ENCODE assay signal across 13 mouse cellular contexts in the genomic region with DNA sequence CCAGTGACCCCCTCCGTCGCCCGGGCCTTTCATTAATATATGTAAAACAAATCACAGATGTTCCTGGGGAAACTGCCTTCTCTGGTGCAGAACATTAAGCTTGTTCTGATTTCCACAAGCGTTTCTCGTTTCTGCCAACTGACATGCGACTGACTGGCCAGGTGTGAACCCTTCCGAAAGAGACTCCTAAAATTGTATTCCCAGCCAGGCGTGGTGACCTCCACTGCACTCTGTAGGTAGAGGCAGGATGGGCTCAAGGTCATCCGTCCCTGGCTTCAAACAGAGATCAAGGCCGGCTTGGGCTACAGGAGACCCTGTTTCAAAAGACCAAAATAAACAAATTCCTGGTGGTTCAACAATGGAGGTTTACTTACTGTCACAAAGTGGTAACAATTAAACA. TPM values are rescaled to one million over a fixed set of nuclear protein-coding genes. Genes with fewer than 3 reads are reported as not detected.
DNase-seq lines count a peak whose midpoint lies in the region; ATAC-seq and TF ChIP-seq lines count a peak whose summit lies in the region.
"Had no signal": no experiment of that assay in that cellular context is flagged by ENCODE, and none has a peak within 500 bp of the region (broad histone marks: within the 10 kb centered on the region; RNA-seq: fewer than 3 reads in every experiment).

No protein-coding gene starts in this region.

- H3K27me3 ChIP-seq in forebrain, embryonic 10.5 days (ENCODE audit: poor library complexity, severe bottlenecking): peaks cover 22% of the 10 kb centered on the region
- H3K27me3 ChIP-seq in forebrain, postnatal 0 days (ENCODE audit: insufficient read depth, low read length): no peaks in the 10 kb centered on the region
- no peaks in the 10 kb centered on the region for H3K27me3 ChIP-seq in heart, postnatal 0 days (ENCODE audit: control insufficient read depth, insufficient read depth, low read length)
- H3K27me3 ChIP-seq in heart, adult 2 months (ENCODE audit: control insufficient read depth, insufficient read depth, low read length): no peaks in the 10 kb centered on the region
- H3K27me3 ChIP-seq in intestine, postnatal 0 days (replicated peaks; ENCODE audit: control insufficient read depth, insufficient read depth, low read length): no peaks in the 10 kb centered on the region
- H3K27me3 ChIP-seq in stomach, embryonic 15.5 days (replicated peaks): no peaks in the 10 kb centered on the region

- no peak for TF ChIP-seq POLR2A in heart, adult 2 months (IDR thresholded peaks at IDR 0.05; ENCODE audit: insufficient read depth, low read depth, low read length)

- 53% methylated on average over 10 of the region's 10 CpGs for WGBS in forebrain, embryonic 10.5 days
- WGBS in forebrain, postnatal 0 days: 40% methylated on average over 10 of the region's 10 CpGs
- 75% methylated on average over 10 of the region's 10 CpGs for WGBS in heart, postnatal 0 days
- 93% methylated on average over 10 of the region's 10 CpGs for WGBS in heart, adult 2 months
- WGBS in intestine, postnatal 0 days: 64% methylated on average over 10 of the region's 10 CpGs
- 49% methylated on average over 10 of the region's 10 CpGs for WGBS in stomach, embryonic 15.5 days

- H3K4me3 ChIP-seq in forebrain, embryonic 10.5 days: no peak overlapping the region
- no peak overlapping the region for H3K4me3 ChIP-seq in forebrain, postnatal 0 days (ENCODE audit: low read depth, low read length)
- H3K4me3 ChIP-seq in heart, postnatal 0 days (ENCODE audit: low read depth, low read length): no peak overlapping the region
- no peak overlapping the region for H3K4me3 ChIP-seq in heart, adult 2 months
- no peak overlapping the region for H3K4me3 ChIP-seq in intestine, postnatal 0 days (ENCODE audit: low read depth, low read length)
- H3K4me3 ChIP-seq in stomach, embryonic 15.5 days (replicated peaks): no peak overlapping the region
- H3K4me3 ChIP-seq: megakaryocyte, embryonic 14.5 days had no signal

- 0 out of 2 replicates have a peak overlapping the region, but pooled peaks have one; percentile 96 for H3K27ac ChIP-seq in forebrain, embryonic 10.5 days
- no peak overlapping the region for H3K27ac ChIP-seq in forebrain, postnatal 0 days (ENCODE audit: low read depth, low read length)
- 0 out of 2 replicates have a peak overlapping the region, but pooled peaks have one; percentile 0 for H3K27ac ChIP-seq in heart, postnatal 0 days (ENCODE audit: low read depth)
- H3K27ac ChIP-seq in heart, adult 2 months: no peak overlapping the region
- H3K27ac ChIP-seq in intestine, postnatal 0 days (ENCODE audit: low read depth, low read length): peak overlapping the region; percentile 98
- peak overlapping the region; percentile 64 for H3K27ac ChIP-seq in stomach, embryonic 15.5 days

- TF ChIP-seq EP300 in heart, postnatal 0 days (IDR thresholded peaks at IDR 0.05; ENCODE audit: low read depth): no peak
- no peak for TF ChIP-seq EP300 in heart, adult 2 months (IDR thresholded peaks at IDR 0.05; ENCODE audit: insufficient read depth, low read depth, low read length)

- TF ChIP-seq CTCF in forebrain, postnatal 0 days (IDR thresholded peaks at IDR 0.05; ENCODE audit: low read depth): no peak
- TF ChIP-seq CTCF in heart, postnatal 0 days (IDR thresholded peaks at IDR 0.05; ENCODE audit: low read depth): no peak
- TF ChIP-seq CTCF in heart, adult 2 months (IDR thresholded peaks at IDR 0.05): no peak
- TF ChIP-seq CTCF in intestine, postnatal 0 days (IDR thresholded peaks at IDR 0.05; ENCODE audit: low read depth): no peak

- intact Hi-C loops in heart, adult 2 months (cut with DNase I): loop anchor here (5.0 kb wide), 1 partner anchor 181 kb away; no protein-coding TSS in a partner anchor

- no peaks in the 10 kb centered on the region; the same call in 1 of the 2 replicates for H3K36me3 ChIP-seq in forebrain, embryonic 10.5 days (replicated peaks)
- no peaks in the 10 kb centered on the region for H3K36me3 ChIP-seq in forebrain, postnatal 0 days (ENCODE audit: insufficient read depth)
- no peaks in the 10 kb centered on the region for H3K36me3 ChIP-seq in heart, postnatal 0 days (replicated peaks; ENCODE audit: control insufficient read depth, insufficient read depth, low read length)
- H3K36me3 ChIP-seq in heart, adult 2 months (ENCODE audit: control insufficient read depth, insufficient read depth, low read length): no peaks in the 10 kb centered on the region
- no peaks in the 10 kb centered on the region for H3K36me3 ChIP-seq in intestine, postnatal 0 days (ENCODE audit: control insufficient read depth, insufficient read depth)
- no peaks in the 10 kb centered on the region for H3K36me3 ChIP-seq in stomach, embryonic 15.5 days

- no peak overlapping the region for H3K4me2 ChIP-seq in forebrain, postnatal 0 days (ENCODE audit: low read depth)
- no peak overlapping the region for H3K4me2 ChIP-seq in heart, postnatal 0 days (ENCODE audit: low read depth, low read length)
- H3K4me2 ChIP-seq in intestine, postnatal 0 days (replicated peaks; ENCODE audit: low read depth): no peak overlapping the region
- H3K4me2 ChIP-seq in stomach, embryonic 15.5 days: no peak overlapping the region

- H3K79me2 ChIP-seq in heart, adult 2 months (replicated peaks; ENCODE audit: control insufficient read depth, insufficient read depth, low read length): no peaks in the 10 kb centered on the region

- H3K4me1 ChIP-seq in forebrain, embryonic 10.5 days: peaks cover 64% of the 10 kb centered on the region
- peaks cover 12% of the 10 kb centered on the region for H3K4me1 ChIP-seq in forebrain, postnatal 0 days (ENCODE audit: insufficient read depth)
- H3K4me1 ChIP-seq in heart, postnatal 0 days (ENCODE audit: control insufficient read depth, insufficient read depth): peaks cover 17% of the 10 kb centered on the region
- peaks cover 5% of the 10 kb centered on the region for H3K4me1 ChIP-seq in heart, adult 2 months (ENCODE audit: control insufficient read depth, insufficient read depth, low read length)
- H3K4me1 ChIP-seq in intestine, postnatal 0 days (replicated peaks; ENCODE audit: control insufficient read depth, insufficient read depth, low read length): peaks cover 6% of the 10 kb centered on the region; the same call in 1 of the 2 replicates
- peaks cover 35% of the 10 kb centered on the region for H3K4me1 ChIP-seq in stomach, embryonic 15.5 days

- H3K9me3 ChIP-seq in forebrain, embryonic 10.5 days: no peaks in the 10 kb centered on the region
- H3K9me3 ChIP-seq in forebrain, postnatal 0 days (ENCODE audit: low read length): no peaks in the 10 kb centered on the region
- H3K9me3 ChIP-seq in heart, postnatal 0 days (replicated peaks; ENCODE audit: control insufficient read depth, low read length): no peaks in the 10 kb centered on the region
- H3K9me3 ChIP-seq in intestine, postnatal 0 days (ENCODE audit: control insufficient read depth): no peaks in the 10 kb centered on the region
- no peaks in the 10 kb centered on the region for H3K9me3 ChIP-seq in stomach, embryonic 15.5 days

- H3K9ac ChIP-seq in forebrain, postnatal 0 days: no peak overlapping the region
- H3K9ac ChIP-seq in heart, postnatal 0 days (replicated peaks; ENCODE audit: low read depth, low read length): no peak overlapping the region
- H3K9ac ChIP-seq in heart, adult 2 months (ENCODE audit: low read depth, low read length): no peak overlapping the region
- H3K9ac ChIP-seq in intestine, postnatal 0 days (ENCODE audit: low read depth, low read length): no peak overlapping the region
- no peak overlapping the region for H3K9ac ChIP-seq in stomach, embryonic 15.5 days

- DNase-seq in forebrain, embryonic 10.5 days (ENCODE audit: extremely low spot score, low spot score): no peak
- no peak for DNase-seq in forebrain, postnatal 0 days
- DNase-seq in heart, postnatal 0 days (ENCODE audit: low spot score): no peak
- no peak for DNase-seq in heart, adult 2 months
- DNase-seq in kidney, adult 11 months: no peak
- no peak for DNase-seq in thymus, postnatal 0 days (ENCODE audit: low spot score)
- DNase-seq: gastrocnemius, adult 2 months; kidney, adult 8-10 months; lung, adult 18-20 months; right cerebral cortex, postnatal 25 days had no signal

- no peak for ATAC-seq in forebrain, postnatal 0 days
- no peak for ATAC-seq in heart, postnatal 0 days (ENCODE audit: insufficient read depth, low read depth)
- ATAC-seq in intestine, postnatal 0 days: no peak
- ATAC-seq in stomach, embryonic 15.5 days (ENCODE audit: insufficient read depth, low FRiP score, low read depth): no peak

RNA-seq across cellular contexts. Expression of a gene that starts 1.2 kb away (rescaled TPM):
- polyA plus RNA-seq in forebrain, embryonic 10.5 days (2016; fragmentation: Nextera tagmentation; extraction: Ambion mirVana): 3.2 and 3.3 TPM in 2 replicates
- total RNA-seq in forebrain, postnatal 0 days (2014; rRNA removed): 37.7 and 40.2 TPM in 2 replicates
- polyA plus RNA-seq in forebrain, postnatal 0 days (2015; fragmentation: Nextera tagmentation; extraction: Ambion mirVana): 2.7 and 3.2 TPM in 2 replicates
- 61.5 and 74.4 TPM in 2 replicates for total RNA-seq in heart, postnatal 0 days (2014; rRNA removed; ENCODE audit: low replicate concordance)
- 4.6 and 5.2 TPM in 2 replicates for polyA plus RNA-seq in heart, postnatal 0 days (2015; fragmentation: Nextera tagmentation; extraction: Ambion mirVana)
- total RNA-seq in heart, adult 2 months (2021): 10 to 100 TPM; 19.4 to 25.1 TPM
- polyA plus RNA-seq in heart, adult 2 months (2012; rRNA removed): 18.5 and 27.2 TPM in 2 replicates
- 5.6 and 6.1 TPM in 2 replicates for polyA plus RNA-seq in intestine, postnatal 0 days (2015; fragmentation: Nextera tagmentation; extraction: Ambion mirVana)
- 5.2 and 6.0 TPM in 2 replicates for polyA plus RNA-seq in stomach, embryonic 15.5 days (2015; fragmentation: Nextera tagmentation; extraction: Ambion mirVana)
- 1.1 and 1.7 TPM in 2 replicates for polyA plus RNA-seq in thymus, postnatal 0 days (2015; fragmentation: Nextera tagmentation; extraction: Ambion mirVana)

Comparison
In these comparisons a context has a peak if more than half of its experiments do, and no peak if none do; other contexts are left out.
1. H3K27ac ChIP-seq: peak in forebrain, embryonic 10.5 days (single experiment), heart, postnatal 0 days (single experiment), intestine, postnatal 0 days (single experiment) and stomach, embryonic 15.5 days (single experiment); none in forebrain, postnatal 0 days (single experiment) and heart, adult 2 months (single experiment).